Mouse (Mus musculus): ENCODE results near the gene Ggcx.
A peak's percentile ranks its signal among the peaks of the same experiment; 100 is the strongest.

Gene Ggcx

GRCm38 (mm10) chr6:72387816-72388215, 26.3 kb upstream of the Ggcx start:
- DNase-seq (ENCODE audit: extremely low spot score): no peak

GRCm38 (mm10) chr6:72388266-72388665, 25.8 kb upstream of the Ggcx start:
- DNase-seq (ENCODE audit: extremely low spot score): no peak

DNA sequence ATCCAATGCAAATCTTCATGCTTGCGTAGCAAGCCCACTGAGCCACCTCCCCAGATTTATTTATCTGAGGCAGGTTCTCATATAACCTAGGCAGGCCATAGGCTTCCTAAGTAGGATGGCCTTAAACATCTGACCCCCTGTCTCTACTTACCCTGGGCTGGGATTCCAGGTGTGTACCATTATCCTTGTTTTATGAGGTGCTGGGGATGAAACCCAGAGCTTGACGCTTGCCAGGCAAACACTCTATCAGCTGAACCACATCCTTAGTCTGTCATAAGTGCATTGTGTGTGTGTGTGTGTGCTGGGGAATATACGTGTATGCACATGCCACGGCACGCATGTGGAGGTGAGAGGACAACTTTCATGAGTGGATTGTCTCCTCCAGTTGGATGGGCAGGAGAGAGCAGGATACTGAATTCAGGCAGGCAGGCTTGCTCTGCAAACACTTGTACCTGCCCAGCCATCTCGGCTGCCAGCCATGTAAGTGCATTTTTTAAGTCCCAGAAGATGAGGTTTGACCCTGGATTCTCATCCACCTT, 25.2 kb upstream of the Ggcx start:
- DNase-seq (ENCODE audit: extremely low spot score): no peak

- DNase-seq (ENCODE audit: extremely low spot score): no peak
Observed at GRCm38 (mm10) chr6:72389471-72389940, 24.6 kb upstream of the Ggcx start.

DNA sequence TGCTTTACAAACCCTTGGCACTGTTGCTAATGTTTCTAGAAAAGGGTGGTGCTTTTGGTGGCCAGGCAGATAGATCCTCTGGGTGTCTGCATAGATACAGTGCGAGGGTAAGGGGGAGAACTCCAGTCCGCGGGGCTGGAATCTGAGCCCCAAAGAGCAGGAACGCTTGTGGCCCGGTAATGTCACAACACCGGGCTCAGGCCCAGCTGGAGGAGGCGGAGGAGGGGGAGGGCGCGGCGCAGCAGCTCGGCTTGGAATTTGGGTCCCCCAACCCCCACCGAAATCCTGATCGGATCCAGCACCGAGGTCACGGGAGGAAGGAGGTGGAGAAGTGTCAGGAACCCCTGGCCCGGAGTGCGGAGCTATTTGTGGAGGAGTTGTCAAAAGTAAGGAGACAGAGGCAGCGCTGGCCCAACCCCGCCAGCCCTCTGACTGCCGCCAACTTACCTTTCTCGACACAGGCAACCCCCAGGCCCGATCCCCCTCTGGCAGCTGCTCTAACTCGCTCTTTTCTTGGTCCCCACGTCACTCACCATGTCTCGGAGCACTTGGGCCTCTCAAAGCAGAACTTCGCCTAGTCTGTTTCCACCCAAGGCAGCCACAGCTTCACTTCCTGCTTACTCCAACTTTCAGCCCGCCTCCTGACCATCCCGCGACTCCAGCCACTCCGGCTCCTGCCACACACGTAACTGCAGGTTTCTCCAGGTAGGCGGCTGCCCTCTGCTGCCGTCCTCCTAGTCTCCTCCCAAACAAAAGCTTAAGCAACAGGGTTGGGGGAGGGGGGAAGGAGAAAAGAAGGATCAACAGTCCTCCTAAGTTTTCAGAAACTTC, 24.0 kb upstream of the Ggcx start, which contains the start of gene Vamp8:
Gene Vamp8 (minus strand): TSS at position 763 of the 831 bp plus-strand sequence.
- DNase-seq (ENCODE audit: extremely low spot score): peak; percentile 72

DNA sequence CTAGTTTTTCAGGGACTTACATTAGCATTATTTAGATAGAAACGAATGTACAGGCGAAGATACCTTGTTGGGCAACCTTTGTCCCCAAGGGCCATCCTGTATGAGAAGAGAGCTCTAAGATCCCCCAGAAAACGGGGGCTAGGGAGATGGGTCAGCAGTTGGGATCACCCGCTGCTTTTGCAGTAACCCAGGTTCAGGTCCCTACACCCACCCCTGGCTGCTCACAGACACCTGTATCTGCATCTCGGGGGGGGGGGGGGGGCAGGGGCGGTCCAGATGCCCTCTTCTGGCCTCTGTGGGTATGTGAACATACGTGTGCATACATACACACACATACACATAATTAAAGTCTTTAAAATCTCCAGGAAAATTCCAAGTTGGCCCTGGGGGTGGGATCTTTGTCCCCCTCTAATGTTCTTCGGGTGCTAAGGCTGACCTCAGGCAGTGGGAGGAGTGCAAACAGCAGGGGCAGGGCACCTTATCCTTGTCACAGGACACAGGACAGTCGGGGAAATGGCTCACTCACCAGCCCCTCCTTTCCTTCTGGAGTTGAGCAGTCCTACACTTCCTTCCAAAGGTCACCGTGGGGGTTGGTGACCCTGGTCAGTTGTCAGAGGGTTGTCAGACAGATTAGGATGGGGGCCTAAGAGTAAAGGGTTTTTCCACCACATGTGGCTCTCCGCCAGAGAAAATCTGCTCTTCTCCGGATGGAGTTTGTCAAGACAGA, 23.1 kb upstream of the Ggcx start:
- DNase-seq (ENCODE audit: extremely low spot score): peak; percentile 77

- DNase-seq (ENCODE audit: extremely low spot score): no peak
Observed at GRCm38 (mm10) chr6:72392341-72392740, 21.8 kb upstream of the Ggcx start.

DNA sequence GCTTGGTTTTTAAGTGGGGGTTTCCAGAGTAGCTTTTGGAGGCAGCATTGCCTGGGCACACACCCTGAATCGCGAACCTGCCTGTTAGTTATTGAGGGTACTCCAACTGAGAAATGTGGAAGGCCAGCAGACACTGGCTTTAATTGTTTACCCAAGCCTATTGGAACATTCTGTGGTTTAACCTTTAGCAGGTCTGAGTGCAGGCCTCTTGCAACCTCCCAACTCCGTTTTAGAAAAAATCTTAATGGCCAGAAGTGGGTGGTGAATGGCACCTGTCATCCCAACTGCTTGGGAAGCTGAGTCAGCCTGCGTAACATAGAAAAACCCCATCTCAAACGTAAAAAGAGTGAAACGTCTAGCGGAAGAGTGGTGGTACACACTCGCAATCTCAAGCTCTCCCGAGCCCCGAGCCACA, 17.3 kb upstream of the Ggcx start:
- no peak for DNase-seq (ENCODE audit: extremely low spot score)

- no peak for DNase-seq (ENCODE audit: extremely low spot score)
Observed at GRCm38 (mm10) chr6:72399967-72400366, 14.1 kb upstream of the Ggcx start.

GRCm38 (mm10) chr6:72401875-72402274, 12.2 kb upstream of the Ggcx start:
- DNase-seq (ENCODE audit: extremely low spot score): peak; percentile 69

DNA sequence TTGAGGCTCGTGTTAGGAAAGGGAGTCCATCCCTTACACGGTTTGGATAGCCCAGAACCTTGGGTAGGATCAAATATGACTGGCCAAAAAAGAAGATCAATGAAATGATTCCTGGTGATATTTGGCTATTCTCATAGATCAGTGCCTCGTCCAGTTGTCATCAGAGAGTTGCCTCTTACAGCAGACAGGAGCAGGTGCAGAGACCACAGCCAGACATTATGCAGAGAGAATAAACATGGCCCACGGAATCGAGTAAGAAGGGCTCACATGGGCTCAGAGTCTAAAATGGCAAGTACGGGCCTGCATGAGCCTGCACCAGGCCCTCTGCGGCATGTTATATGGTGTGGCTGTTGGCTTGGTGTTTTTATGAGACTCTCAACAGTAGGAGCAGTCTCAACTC, 8.8 kb upstream of the Ggcx start:
- no peak for DNase-seq (ENCODE audit: extremely low spot score)

GRCm38 (mm10) chr6:72407119-72407518, 7.0 kb upstream of the Ggcx start:
- DNase-seq (ENCODE audit: extremely low spot score): peak; percentile 86

GRCm38 (mm10) chr6:72409567-72409966, 4.5 kb upstream of the Ggcx start:
- peak; percentile 58 for DNase-seq (ENCODE audit: extremely low spot score)

- DNase-seq (ENCODE audit: extremely low spot score): no peak
Observed at GRCm38 (mm10) chr6:72410003-72410402, 4.1 kb upstream of the Ggcx start.

DNA sequence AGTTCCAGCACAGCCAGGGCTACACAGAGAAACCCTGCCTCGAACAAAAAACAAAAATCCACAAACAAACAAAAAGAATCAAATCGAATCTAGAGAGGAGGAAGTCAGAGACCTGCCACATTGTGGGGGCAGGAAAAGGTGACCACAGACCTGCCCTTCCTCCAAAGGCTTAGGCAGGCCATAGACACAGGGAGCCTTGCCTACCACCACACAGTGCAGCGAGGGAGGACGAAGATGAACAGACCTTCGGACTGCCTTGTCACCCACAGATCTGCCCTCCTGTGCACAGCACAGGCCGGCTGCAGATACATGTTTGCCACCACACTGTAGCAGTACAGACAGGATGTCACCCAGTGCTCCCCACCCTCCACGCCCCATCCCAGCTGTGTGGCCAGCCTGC, 3.6 kb upstream of the Ggcx start:
- no peak for DNase-seq (ENCODE audit: extremely low spot score)

GRCm38 (mm10) chr6:72415181-72415580, 1.1 kb downstream of the Ggcx start:
- DNase-seq (ENCODE audit: extremely low spot score): no peak

- DNase-seq (ENCODE audit: extremely low spot score): no peak
Observed at GRCm38 (mm10) chr6:72415964-72416772, 2.1 kb downstream of the Ggcx start.

DNA sequence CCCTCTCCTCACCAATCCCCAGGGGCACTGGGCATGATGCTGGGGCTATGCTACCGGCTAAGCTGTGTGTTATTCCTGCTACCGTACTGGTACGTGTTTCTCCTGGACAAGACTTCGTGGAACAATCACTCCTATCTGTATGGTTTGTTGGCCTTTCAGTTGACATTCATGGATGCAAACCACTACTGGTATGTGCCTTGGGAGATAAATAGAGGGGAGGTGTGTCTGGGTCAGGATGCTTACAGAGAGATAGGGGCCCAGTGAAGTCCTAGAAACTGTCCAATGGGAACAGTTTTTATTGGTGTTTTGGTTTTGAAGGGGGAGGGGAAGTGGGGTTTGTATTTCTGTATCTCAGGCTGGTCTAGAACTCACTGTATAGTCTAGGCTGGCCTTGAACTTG, 4.2 kb downstream of the Ggcx start:
- DNase-seq (ENCODE audit: extremely low spot score): no peak

DNA sequence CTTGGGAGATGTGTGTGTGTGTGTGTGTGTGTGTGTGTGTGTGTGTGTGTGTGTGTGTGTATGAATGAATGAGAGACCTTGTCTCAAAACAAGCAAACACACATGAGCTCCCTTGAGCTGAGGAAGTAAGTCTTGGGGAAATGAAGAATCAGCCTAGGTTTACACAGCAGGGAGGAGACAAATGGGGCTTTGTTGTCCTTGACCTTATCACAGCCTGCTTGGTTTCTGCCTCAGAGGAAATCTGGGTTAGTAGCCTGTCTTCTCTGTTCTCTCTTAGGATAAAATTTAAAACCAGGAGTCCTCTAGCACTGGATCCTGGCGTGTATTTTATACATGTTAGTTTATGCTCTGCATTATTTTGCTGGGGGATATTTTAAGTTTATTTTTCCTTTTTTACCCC, 5.7 kb downstream of the Ggcx start:
- DNase-seq (ENCODE audit: extremely low spot score): no peak

- no peak for DNase-seq (ENCODE audit: extremely low spot score)
Observed at GRCm38 (mm10) chr6:72420901-72421300, 6.8 kb downstream of the Ggcx start.

DNA sequence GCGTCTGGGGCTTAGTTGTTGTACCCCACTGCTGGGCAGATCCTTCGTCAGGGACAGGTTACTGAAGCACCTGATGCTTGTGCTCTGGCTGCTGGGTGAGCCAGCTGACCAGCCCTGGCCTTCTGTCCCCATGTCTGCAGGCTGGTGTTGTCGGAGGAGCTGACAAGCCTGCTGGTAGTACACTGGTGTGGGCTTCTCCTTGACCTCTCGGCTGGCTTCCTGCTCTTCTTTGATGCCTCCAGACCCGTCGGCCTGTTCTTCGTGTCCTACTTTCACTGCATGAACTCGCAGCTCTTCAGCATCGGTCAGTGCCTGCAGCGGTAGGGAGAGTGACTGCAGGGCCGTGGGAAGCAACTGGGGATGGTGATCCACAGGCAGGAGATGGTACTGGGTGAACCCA, 11.5 kb downstream of the Ggcx start:
- DNase-seq (ENCODE audit: extremely low spot score): no peak

- DNase-seq (ENCODE audit: extremely low spot score): peak; percentile 66
Observed at GRCm38 (mm10) chr6:72428036-72428435, 13.9 kb downstream of the Ggcx start.
